Mouse (Mus musculus): Measurements from ENCODE around the gene Ppp1r15b.
A peak's percentile ranks its signal among the peaks of the same experiment; 100 is the strongest.

The Ppp1r15b gene

DNA sequence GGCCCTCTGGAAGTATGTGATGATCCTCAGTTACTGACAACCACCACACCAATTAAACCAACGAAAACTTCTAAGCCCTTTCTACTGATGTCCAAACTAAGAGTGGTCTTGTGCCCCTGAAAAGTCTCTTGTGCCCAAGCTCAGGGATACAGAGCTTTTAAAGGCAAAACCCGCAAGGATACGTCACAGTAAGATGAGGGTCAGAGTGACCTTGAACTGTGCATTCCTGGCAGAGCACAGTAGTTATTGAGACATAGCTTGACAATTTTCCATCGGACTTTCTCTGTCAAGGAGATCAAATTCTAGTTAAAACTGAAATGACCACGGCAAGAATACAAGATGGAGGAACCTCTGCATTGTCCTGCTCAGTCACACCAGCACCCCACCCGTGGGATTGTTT lies 9.7 kb upstream of the Ppp1r15b start:
- DNase-seq (ENCODE audit: low spot score): no peak

DNA sequence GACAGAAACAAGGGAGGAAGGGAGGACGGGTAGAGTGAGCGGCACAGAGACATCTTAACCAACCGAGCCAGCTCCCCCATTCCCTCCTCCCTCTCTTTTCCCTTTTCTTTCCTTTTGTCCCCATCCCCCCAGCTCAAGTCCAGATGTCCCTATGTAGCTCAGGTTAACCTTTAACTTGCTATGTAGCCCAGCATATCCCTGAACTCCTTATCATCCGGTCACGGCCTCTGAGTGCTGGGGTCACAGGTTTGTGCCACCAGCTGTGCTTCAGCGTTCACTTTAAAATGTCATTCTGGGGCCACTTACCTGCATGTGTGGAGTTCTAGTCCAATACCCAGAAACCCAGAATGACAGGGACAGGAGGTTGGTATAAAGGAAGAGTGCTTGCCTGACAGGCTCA lies 6.8 kb upstream of the Ppp1r15b start:
- DNase-seq (ENCODE audit: low spot score): no peak

DNA sequence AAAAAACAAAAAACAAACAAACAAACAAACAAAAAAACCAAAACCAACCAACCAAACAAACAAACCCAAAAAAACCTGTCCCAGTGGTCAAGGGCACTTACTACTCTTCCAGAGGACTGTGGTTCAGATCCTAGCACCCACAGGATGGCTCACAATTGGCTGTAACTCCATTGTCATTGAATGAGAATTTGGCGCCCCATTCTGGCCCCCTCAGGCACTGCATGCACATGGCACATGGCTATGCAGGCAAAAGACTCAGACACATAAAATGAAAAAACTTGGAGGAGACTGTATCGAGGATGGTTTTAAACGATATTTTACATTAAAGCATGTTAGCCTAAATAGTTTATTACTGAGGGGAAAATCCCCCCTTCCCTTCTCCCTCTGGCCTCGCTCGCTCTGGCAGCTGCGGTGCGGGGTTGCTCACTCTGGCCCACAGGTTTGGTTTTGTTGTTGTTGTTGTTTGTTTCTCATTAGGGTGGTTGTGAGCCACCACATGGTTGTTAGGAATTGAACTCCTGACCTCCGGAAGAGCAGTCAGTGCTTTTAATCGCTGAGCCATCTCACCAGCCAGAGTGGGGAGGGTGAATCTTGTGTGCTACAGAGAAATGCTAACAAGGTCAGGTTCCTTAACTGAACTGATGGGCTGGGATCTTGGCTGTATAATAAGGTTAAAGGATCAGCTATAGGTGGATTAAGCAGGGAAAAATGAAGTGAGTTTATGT lies 5.1 kb upstream of the Ppp1r15b start:
- no peak for DNase-seq (ENCODE audit: low spot score)

DNA sequence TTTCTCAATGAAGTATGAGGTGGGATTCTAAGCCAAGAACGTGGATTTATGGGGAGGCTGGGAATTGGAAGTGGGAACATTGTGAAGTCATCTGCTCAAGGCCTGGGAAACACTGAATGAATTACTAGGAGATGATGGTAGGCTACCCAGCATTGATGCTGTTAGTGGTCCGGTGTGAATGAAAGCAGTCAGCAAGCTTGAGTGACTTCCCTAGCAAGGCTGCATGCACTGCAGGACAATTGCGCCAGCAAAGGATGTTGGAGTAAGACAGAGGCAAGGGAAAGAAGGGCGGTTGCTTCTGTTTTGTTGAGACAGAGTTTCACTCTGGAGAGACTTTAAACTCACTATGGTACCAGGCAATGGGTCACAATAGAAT lies 4.6 kb upstream of the Ppp1r15b start:
- DNase-seq (ENCODE audit: low spot score): no peak

DNA sequence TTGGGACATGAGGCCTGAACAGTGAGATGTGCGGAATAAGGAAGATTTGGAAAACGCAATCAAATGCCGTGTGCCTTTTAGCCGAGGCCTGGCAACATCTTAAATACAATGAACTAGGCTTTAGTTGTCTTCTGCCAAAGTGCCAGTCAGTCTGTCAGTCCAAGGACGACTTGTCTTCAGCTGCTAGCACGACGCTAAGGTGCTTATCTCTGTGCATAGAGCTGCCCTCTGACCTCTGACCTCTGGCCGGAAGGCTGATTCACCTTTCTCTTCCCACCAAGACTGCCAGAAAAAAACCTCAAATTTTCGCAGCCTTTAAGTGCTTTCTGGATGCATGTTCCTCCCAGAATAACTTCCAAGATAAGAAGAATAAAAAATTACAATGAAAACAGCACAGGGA lies 3.6 kb upstream of the Ppp1r15b start:
- DNase-seq (ENCODE audit: low spot score): no peak

DNA sequence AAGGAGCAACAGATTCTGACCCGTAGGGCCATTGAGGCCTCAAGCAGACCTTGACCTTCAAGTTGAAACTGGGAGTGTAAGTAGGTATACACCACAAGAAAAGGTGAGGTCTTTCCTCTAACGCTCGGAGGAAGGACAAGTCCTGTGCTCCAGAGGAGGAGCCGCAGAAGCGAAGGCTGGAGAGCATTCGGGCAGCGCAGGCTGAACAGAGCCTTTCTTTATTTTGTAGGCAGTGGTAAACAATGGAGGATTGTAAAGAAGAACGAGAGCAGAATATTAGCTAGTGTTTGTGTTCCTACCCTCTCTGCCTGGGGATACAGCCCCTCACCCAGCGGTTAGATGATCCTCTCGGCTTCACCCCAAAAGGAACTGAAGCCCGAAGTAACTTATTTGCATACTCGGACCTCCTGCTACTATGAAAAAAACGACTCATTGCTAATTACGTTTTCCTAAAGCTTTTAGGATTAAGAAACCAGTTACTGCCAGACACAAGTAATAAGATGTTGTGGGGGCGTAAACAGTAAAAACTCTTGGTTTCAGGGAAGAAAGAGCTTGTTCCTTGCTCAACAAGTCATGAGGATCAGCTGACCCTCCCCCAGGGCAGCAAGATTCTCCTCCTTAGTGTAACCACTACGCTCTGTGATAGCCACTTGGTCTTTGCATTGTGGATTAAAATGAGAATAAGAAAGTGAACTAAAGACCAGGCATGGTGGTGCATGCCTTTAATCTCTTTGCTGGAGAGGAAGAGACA lies 1.3 kb upstream of the Ppp1r15b start:
- no peak for DNase-seq (ENCODE audit: low spot score)

DNA sequence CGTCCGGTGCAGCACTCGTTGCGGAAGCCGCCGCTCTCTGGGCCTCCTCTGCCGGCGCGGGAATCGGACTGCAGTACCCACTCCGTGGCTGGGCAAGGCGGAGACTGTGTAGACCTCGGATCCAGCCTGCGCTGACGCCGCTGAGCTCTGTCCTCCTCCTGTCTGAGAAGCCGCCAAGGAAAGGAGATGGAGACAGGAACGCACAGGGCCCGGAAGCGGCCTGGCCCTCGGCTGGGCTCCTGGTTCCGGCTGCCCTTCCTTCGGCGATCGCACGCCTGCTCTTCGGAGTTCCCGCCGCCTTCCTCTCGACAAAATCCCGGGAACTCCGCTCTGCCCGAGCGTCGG lies 590 bp downstream of the Ppp1r15b start:
- no peak for DNase-seq (ENCODE audit: low spot score)

DNA sequence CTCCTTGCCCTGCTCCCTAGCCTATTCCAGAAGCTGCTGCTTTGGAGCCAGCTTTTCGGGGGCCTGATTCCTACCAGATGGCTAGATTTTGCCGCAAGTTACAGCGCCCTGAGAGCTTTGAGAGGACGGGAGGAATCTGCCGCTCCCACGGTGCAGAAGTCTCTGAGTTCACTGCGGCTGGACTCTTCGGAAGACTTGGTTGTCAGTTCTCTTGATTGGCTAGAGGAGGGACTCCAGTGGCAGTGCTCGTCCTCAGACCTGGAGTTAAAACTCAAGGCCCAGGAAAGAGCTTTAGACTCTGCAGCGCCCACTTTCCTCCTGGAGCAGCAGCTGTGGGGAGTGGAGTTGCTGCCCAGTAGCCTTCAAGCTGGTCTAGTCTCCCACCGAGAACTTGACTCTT lies 993 bp downstream of the Ppp1r15b start:
- no peak for DNase-seq (ENCODE audit: low spot score)

DNA sequence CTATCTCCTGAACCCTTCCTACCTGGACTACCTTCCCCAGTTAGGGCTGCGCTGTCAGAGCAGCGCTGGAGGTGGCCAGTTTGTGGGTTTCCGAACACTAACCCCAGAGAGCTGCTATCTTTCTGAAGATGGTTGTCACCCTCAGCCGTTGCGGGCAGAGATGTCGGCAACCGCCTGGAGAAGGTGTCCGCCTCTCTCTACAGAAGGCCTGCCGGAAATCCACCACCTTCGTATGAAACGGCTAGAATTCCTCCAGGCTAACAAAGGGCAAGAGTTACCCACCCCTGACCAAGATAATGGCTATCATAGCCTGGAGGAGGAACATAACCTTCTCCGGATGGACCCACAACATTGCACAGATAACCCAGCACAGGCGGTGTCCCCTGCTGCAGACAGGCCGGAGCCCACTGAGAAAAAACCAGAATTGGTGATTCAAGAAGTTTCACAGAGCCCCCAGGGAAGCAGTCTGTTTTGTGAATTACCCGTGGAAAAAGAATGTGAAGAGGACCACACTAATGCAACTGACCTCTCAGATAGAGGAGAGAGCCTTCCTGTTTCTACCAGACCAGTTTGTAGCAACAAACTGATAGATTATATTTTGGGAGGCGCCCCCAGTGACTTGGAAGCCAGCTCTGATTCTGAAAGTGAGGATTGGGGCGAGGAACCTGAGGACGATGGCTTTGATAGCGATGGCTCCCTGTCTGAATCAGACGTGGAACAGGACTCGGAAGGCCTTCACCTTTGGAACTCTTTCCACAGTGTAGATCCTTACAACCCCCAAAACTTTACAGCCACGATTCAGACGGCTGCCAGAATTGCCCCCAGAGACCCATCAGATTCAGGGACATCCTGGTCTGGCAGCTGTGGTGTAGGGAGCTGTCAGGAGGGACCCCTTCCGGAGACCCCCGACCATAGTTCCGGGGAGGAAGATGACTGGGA lies 1.7 kb downstream of the Ppp1r15b start:
- DNase-seq (ENCODE audit: low spot score): no peak

DNA sequence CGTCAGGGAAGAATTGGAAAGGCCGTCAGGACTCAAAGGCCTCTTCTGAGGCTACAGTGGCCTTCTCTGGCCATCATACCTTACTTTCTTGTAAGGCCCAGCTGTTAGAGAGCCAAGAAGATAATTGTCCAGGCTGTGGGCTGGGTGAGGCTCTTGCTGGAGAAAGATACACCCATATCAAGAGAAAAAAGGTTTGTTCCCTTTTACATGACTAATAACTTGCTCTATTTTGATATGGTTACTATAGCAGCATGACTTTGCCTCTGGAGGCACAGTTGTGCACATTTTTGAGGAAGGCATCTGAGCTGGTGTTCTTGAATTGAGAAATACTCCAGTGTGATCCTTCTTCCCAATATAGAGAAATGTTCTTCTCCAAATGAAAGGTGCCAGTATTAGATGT lies 2.5 kb downstream of the Ppp1r15b start:
- DNase-seq (ENCODE audit: low spot score): no peak

DNA sequence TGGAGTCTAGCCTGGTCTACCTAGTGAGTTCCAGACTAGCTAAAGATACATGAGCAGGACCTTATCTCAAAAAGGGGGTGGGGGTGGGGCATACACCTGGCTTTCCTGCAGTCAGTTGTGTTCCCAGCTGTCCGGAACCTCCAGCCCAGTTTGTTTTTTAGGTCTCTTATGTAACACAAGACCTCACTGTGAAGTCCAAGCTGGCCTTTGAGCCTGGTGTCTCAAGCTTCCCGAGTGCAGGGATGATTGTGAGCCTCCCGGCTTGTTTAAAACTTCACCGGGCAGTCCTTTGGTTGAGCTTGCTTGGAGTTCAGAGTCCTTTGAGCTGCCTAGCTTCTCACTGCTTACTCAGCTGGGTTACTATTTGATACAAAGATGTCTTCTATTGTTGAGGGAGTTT lies 3.1 kb downstream of the Ppp1r15b start:
- no peak for DNase-seq (ENCODE audit: low spot score)

DNA sequence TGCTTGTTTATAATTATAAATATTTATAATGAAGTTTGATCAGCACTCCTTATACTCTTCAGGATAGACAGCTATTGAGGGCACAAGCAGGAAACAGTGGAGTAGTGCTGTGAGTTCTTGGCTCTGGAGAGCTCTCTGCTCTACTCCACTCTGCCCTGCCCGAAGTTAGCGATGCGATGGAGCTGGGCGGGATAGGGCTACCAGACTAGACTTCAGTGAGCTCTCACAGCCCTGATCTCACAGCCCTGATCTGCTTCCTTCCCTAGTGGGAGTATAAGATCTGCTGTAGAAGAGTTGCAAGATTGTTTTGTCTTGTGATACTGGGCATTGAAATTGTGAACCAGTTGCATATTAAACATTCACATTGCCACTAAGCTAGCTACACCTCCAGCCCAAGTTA lies 3.9 kb downstream of the Ppp1r15b start:
- DNase-seq (ENCODE audit: low spot score): no peak

DNA sequence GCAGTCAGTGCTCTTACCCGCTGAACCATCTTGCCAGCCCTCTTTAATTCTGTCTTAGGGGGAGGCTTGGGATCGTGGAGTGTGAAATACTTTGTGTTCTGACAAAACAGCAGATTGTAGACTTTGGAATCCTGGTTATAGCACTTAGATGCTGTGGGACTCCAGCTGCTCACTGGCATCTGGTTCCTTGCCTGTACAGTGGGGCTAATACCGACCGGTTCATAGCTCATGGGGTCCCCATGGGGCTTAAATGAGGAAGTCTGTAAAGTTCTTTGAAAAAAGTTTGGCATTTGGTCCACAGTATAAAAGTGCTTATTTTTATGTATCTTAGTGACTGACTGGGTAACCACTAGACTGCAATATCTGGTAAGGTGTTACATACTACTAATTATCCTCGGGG lies 4.9 kb downstream of the Ppp1r15b start:
- no peak for DNase-seq (ENCODE audit: low spot score)

DNA sequence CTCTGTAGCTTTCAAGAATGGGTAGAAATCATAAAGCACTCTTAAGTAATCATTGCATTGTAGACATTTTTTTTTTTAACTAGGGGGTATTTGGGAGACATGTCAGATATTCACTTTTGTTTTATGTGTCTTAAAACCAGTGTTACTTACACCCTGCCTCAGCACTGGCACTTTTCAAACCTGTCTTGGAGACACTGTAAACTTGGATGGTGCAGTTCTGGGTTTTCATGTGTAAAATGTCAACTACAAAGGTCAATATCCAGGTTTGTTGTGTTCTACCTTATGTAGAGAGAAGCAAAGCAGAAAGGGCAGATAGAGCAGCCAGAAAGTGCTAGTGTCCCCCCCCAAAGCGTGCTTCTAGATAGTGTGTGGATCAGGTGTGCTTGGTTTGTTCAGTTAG lies 7.5 kb downstream of the Ppp1r15b start:
- DNase-seq (ENCODE audit: low spot score): no peak

DNA sequence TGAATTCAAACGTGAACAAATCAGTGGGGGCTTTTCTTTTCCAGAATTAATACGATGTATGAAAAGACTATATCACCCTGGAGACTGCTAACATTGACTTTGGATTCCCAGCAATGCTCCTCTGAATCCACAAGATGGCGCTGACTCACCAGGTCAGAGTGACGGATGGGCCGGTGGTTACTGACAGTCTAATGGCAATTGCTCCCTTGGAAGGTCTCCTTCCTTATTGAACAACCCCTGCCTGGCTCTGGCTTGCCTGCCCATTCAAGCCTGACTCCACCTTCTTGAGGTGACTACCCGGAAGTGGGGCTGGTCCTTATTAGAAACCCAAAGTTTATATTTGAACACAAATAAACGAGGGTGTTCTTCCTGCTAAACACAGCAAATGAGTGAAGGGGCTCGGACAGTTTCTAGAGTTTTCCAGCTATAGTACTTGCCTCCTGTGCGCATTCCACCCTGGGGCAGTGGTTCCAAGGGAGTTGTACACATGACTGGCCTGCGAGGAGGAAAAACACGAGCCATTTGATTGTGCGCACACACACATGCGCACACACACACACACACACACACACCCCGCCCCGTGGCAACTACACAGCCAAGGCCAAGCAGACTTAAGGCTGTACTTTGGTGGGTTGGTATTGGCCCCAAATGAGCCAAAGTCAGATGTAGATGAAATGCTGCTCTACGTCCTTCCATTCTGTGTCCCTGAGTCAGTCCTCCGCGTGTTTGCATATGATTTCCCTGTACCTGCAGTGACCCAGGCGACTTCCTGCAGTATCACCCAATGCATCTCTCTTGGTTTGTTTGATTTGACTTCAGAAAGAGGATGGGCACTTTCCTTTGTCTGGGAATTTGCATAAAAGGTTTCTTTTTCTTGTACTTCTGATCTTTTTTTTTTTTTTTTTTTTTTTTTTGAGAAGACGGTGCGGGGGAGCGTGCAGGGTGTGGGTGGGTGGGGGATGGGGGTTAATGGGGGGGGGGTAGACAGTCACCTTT lies 15.4 kb downstream of the Ppp1r15b start:
- peak; percentile 39 for DNase-seq (ENCODE audit: low spot score)

DNA sequence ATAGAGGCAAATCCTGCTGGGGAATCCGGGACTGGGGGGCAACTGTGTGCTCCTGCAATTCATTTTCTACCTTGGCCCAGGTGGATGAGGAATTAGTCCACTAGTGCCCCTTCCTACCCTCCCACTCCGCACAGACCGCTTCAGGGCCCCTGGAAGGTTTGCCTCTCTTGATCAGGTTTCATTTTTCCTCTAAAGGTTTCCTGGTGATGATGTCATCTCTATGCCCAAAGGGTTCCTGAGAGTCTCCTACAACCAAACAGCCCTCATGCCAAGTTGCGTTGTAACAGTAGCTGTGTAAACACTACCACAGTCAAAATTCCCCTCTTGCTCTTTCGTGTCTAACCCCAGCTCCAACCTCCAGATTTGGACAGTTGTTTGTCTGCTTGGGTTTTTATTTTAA lies 16.4 kb downstream of the Ppp1r15b start:
- DNase-seq (ENCODE audit: low spot score): no peak

DNA sequence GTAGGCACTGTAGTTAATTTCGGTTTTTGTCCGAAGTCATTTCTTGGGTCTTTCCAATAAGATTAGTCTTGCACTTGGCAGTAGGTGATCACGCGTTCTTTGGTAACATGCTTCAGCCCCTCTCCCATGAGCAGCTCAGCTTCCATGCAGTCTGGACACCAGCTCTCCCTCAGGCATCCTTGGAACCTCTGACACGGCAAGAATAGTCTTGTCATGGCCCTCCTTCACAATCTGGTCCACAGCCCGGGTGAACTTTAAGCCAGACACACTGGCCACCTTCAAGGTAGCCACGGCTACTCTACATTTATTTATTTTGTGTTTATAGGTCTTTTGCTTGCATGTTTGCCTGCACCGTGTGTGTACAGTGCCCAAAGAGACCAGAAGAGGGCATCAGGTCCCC lies 17.2 kb downstream of the Ppp1r15b start:
- no peak for DNase-seq (ENCODE audit: low spot score)

DNA sequence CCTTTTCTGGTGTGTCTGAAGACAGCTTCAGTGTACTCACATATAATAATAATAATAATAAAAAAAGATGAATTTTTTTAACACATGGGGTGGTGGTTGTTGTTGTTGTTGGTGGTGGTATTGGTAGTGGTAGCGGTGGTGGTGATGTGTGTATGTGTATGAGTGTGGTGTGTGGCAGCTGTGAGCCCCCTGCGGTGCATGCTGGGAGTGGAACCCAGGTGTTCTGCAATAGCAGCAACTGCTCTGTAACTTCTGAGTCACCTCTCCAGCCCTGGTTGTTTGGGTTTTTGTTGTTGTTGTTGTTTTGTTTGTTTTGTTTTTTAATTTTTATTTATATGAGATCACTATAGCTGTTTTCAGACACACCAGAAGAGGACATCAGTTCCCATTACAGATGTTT lies 19.6 kb downstream of the Ppp1r15b start:
- no peak for DNase-seq (ENCODE audit: low spot score)

DNA sequence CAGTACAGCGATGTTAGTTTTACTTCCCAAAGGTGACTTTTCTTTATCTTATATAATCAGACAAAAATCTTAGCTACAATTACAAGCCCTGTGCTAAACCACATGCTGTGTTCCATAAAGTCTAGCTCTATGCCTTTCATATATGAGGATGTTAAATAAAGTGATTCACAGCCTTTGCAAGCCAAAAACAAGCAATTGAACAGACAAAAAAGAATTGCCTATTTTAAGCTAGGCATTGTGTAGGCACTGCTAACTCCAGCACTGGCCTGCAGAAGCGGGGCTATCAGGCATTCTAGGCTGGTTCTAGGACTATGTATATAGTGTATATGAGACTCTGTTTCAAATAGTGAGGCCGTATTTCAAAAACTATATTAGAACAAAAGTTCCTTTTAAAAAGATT lies 21.3 kb downstream of the Ppp1r15b start:
- DNase-seq (ENCODE audit: low spot score): no peak

DNA sequence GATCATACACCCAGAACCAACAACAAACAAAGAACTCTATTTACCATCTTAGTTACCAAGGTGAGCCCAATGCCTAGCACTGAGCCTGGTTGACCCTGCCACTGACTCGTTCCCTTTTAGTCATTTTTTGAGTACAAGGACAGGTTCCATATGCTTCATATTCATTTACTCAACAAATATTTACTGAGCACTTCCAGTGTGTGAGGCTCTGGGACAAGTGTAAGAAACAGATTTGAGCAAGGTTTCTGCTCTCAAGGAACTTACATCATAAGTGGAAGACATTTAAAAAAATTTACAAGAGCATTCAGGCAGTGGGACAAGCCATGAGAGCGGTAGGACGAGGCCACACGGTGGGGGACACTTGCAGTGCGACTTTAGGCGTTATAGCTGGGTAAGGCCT lies 24.3 kb downstream of the Ppp1r15b start:
- no peak for DNase-seq (ENCODE audit: low spot score)

DNA sequence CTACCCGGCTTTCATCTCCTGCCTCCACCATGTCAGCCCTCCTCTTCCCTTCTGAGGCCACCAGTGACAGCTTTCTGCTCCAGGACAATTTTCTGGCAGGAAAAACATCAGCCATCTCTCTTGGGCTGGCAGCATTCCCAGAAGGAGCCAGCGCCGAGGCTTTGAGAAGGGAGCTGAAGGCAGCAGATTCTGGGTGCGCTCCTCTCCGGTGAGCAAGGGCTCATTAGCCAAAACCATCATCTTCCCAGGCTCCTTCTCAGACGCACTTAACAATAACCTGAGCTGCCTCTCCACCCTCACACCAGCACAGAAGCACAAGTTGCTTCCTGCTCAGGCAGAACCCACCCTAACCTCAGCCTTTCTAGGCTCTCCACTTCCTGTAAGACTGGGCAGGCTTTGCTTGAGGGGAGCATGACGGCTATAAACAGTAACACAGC lies 28.2 kb downstream of the Ppp1r15b start:
- DNase-seq (ENCODE audit: low spot score): no peak

DNA sequence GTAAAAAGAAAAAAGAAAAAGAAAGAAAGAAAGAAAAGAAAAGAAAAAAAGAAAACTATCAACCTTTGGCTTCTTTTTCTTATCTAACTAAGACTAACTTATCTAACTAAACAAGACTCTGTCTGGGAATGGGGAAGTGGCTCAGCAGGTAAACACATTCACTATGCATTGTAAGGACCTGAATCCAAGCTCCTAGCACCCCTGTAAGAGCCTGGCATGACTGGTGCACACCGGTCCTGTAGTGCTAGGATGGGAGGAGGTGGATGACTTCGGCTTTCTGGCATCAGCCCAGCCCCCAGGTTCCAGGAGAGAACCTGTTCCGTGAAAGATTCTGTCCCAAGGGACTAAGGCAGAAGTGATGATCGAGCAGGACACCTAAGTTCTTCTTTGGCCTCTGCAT lies 30.6 kb downstream of the Ppp1r15b start:
- DNase-seq (ENCODE audit: low spot score): no peak

All from ovary, postnatal 14 days (tissue).